Mouse (Mus musculus) spleen, adult 2 months (tissue): Measurements from ENCODE around the gene Elovl7.

Source experiments
- CTCF ChIP-seq: fragments of 200-500 bp; IDR thresholded peaks from 2 replicates; pipeline ENCODE4 v1.5.1; 2011; ENCODE audit warnings: mild to moderate bottlenecking, inconsistent platforms; ENCODE audit not compliant: insufficient read depth, insufficient read length, insufficient replicate concordance; ENCODE audit errors: extremely low read depth
- POLR2A ChIP-seq: fragments of 200-500 bp; IDR thresholded peaks from 2 replicates; pipeline ENCODE4 v1.6.1; 2011; ENCODE audit warnings: low read depth, low read length, inconsistent platforms

DNA sequence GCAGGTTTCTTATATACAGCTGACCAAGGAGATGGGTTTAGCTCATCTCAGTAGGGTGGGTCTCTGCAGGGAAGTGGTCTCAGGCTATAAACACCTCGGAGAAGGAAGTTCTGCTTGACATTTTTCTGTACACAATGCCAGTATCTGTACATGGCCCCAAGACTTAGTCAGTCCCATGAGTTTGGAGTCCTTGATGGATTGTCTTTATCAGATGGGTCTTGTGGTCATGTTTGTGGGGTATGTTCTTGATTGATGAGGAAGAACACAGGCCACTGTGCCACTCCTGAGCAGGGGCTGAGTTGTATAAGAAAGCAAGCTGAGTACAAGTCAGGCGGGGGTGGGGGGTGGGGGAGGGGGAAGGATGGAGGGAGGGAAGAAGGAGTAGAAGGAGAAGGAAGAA lies 90.5 kb downstream of the Elovl7 start:
- no peak for TF ChIP-seq CTCF
- TF ChIP-seq POLR2A, result no peak
